Mouse (Mus musculus): ENCODE measurements at regions not wholly inside any gene's neighbourhood (a gene's known extent, or its start where the extent isn't known, plus 50 kb on each side); places are given as distances from the start of the nearest gene placed in this dataset.

GRCm38 (mm10) chr17:68119055-68119698 is 115.3 kb upstream of the Arhgap28 start:
- no peak for DNase-seq (ENCODE audit: extremely low spot score in 1 of 2, low spot score in 1 of 2)

GRCm38 (mm10) chr17:68120230-68120629 is 116.3 kb upstream of the Arhgap28 start:
- no peak for DNase-seq (ENCODE audit: extremely low spot score in 1 of 2, low spot score in 1 of 2)

- DNase-seq (ENCODE audit: extremely low spot score in 1 of 2, low spot score in 1 of 2) = no peak
Measured at GRCm38 (mm10) chr17:68120744-68121143, 116.8 kb upstream of the Arhgap28 start.

GRCm38 (mm10) chr17:68134373-68134772 is 130.5 kb upstream of the Arhgap28 start:
- DNase-seq (ENCODE audit: extremely low spot score in 1 of 2, low spot score in 1 of 2) = no peak

- peak in 1 of 2 experiments; percentile 7 for DNase-seq (ENCODE audit: extremely low spot score in 1 of 2, low spot score in 1 of 2)
Measured at GRCm38 (mm10) chr17:68135436-68135835, 131.5 kb upstream of the Arhgap28 start.

- DNase-seq (ENCODE audit: extremely low spot score in 1 of 2, low spot score in 1 of 2) = no peak
Measured at GRCm38 (mm10) chr17:68143307-68143706, 130.3 kb upstream of the L3mbtl4 start.

- DNase-seq (ENCODE audit: extremely low spot score in 1 of 2, low spot score in 1 of 2) = no peak
Measured at GRCm38 (mm10) chr17:68149237-68149792, 124.3 kb upstream of the L3mbtl4 start.

- no peak for DNase-seq (ENCODE audit: extremely low spot score in 1 of 2, low spot score in 1 of 2)
Measured at GRCm38 (mm10) chr17:68152438-68153120, 121.0 kb upstream of the L3mbtl4 start.

- no peak for DNase-seq (ENCODE audit: extremely low spot score in 1 of 2, low spot score in 1 of 2)
Measured at GRCm38 (mm10) chr17:68154879-68155278, 118.7 kb upstream of the L3mbtl4 start.

GRCm38 (mm10) chr17:68158172-68158651 is 115.4 kb upstream of the L3mbtl4 start:
- no peak for DNase-seq (ENCODE audit: extremely low spot score in 1 of 2, low spot score in 1 of 2)

- DNase-seq (ENCODE audit: extremely low spot score in 1 of 2, low spot score in 1 of 2) = peak in 1 of 2 experiments; percentile 20
Measured at GRCm38 (mm10) chr17:68161107-68161506, 112.5 kb upstream of the L3mbtl4 start.

- DNase-seq (ENCODE audit: extremely low spot score in 1 of 2, low spot score in 1 of 2) = no peak
Measured at GRCm38 (mm10) chr17:68163545-68163944, 110.1 kb upstream of the L3mbtl4 start.

GRCm38 (mm10) chr17:68164666-68165065 is 108.9 kb upstream of the L3mbtl4 start:
- DNase-seq (ENCODE audit: extremely low spot score in 1 of 2, low spot score in 1 of 2) = no peak

- DNase-seq (ENCODE audit: extremely low spot score in 1 of 2, low spot score in 1 of 2) = peak in 1 of 2 experiments; percentile 27
Measured at GRCm38 (mm10) chr17:68165171-68165825, 108.3 kb upstream of the L3mbtl4 start.

- peak in 1 of 2 experiments; percentile 57 for DNase-seq (ENCODE audit: extremely low spot score in 1 of 2, low spot score in 1 of 2)
Measured at GRCm38 (mm10) chr17:68166397-68166796, 107.2 kb upstream of the L3mbtl4 start.

GRCm38 (mm10) chr17:68172838-68173237 is 100.8 kb upstream of the L3mbtl4 start:
- DNase-seq (ENCODE audit: extremely low spot score in 1 of 2, low spot score in 1 of 2) = no peak

GRCm38 (mm10) chr17:68176611-68177165 is 96.9 kb upstream of the L3mbtl4 start:
- DNase-seq (ENCODE audit: extremely low spot score in 1 of 2, low spot score in 1 of 2) = peak in 1 of 2 experiments; percentile 79

- DNase-seq (ENCODE audit: extremely low spot score in 1 of 2, low spot score in 1 of 2) = peak in 1 of 2 experiments; percentile 70
Measured at GRCm38 (mm10) chr17:68177835-68178234, 95.8 kb upstream of the L3mbtl4 start.

- DNase-seq (ENCODE audit: extremely low spot score in 1 of 2, low spot score in 1 of 2) = no peak
Measured at GRCm38 (mm10) chr17:68185385-68185784, 88.2 kb upstream of the L3mbtl4 start.

- peak in 1 of 2 experiments; percentile 23 for DNase-seq (ENCODE audit: extremely low spot score in 1 of 2, low spot score in 1 of 2)
Measured at GRCm38 (mm10) chr17:68189888-68190287, 83.7 kb upstream of the L3mbtl4 start.

GRCm38 (mm10) chr17:68205545-68205944 is 68.1 kb upstream of the L3mbtl4 start:
- DNase-seq (ENCODE audit: extremely low spot score in 1 of 2, low spot score in 1 of 2) = no peak
